Mouse (Mus musculus) left cerebral cortex, postnatal 25 days (tissue): Measurements from ENCODE around the gene Gm5065. TPM values are rescaled to one million over a fixed set of nuclear protein-coding genes. Genes with fewer than 3 reads are reported as not detected.

Experiments used
- DNase-seq, 2 experiments: peaks; one replicate each; pipeline ENCODE4 v3.0.0; 2022; ENCODE audit warnings: low spot score in 2 of 2, mixed read lengths in 1 of 2
- intact Hi-C: fragments of 180-260 bp; cut with DNase I; formaldehyde crosslinking; loops from one replicate; pipeline ENCODE4 v1.15.1; 2025
- total RNA-seq, 2 experiments: library from RNA; stranded (reverse); gene quantifications; 2 replicates each; pipeline ENCODE4 v1.2.3; 2021

Gm5065 gene
- total RNA-seq, result not detected

DNA sequence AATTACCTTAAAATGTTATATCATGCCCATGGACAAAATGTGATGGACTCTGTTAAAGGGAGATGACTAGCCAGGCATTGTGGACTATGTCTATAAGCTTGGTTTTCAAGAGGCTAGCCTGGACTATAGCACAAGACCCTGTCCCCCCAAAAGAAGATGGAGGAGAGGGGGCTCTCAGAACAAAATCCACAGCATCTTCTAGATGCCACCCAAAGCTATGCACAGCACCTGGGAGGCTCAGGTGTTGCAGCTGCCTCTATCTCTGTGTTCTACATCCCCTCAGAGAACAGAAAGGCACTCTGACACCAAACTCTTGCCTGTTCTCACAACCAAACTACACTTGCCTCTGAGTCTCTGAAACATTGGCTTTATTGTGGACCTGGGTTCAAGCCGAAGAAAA is at the start of gene Gm5065:
Gm5065 (plus strand) TSS at position 301 of the 400 bp plus-strand sequence.
- intact Hi-C loops, result no loop called here
- no peak for DNase-seq

DNA sequence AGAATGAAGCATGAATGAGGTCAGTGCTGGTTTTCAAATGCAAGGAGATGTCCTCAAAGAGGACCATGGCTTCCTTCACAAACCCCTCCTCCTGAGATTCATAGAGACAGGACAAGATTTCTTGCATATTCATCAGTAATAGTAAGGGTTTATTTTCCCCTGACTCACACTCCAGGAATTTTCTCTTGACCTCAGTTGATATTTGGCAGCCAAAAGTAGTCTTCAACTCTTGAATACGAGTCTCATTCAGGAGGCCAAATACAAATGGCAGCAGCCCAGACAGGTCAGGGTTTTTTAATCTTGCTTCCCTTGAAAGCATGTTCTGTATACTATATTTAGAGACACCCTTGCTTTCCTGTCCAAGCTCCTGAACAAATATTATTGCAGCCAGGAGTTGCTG is 22.8 kb upstream of the Gm5065 start:
- intact Hi-C loops, result no loop called here
- DNase-seq, result no peak

DNA sequence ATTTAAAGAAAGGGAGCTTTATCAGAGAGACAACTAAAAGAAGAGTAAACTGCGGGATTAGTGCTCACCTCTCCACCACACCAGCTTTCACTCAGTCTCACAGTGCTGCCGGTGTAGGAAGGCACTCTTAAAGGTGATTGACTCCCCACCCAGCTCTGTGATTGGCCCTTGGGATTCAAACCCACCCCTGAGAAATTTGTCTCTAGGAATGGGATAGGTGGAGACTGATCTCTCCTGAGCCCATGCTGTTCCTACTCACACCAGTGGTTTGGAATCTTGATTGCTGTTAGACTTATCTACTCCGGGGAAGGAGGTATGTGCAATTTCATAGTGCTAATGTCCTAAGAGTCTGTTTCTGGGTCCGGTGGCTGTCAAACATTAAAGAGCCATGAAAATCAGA is 598 bp downstream of the Gm5065 start, which contains the start of gene Nlrp2:
Nlrp2 (minus strand) TSS at position 101 of the 400 bp plus-strand sequence.
- intact Hi-C loops, result no loop called here
- DNase-seq, result no peak

DNA sequence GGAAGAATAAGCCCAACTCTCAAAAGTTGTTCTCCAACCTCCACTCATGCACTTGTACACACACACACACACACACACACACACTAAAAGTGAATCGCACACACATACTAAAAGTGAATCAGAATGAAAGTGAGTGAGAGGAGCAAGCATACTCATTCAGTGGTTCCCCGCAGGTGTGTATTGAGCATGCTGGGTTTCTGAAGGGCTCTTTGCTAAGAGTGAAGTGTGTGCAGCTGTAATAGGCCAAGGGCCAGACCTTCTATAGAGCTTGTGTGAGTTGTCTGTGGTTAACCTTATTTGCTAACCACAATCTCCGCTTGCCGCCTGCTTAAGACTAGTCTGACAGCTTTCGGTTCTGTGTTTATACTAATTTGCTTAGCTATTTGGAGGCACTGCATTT is 13.3 kb downstream of the Gm5065 start:
- intact Hi-C loops, result no loop called here
- no peak for DNase-seq

DNA sequence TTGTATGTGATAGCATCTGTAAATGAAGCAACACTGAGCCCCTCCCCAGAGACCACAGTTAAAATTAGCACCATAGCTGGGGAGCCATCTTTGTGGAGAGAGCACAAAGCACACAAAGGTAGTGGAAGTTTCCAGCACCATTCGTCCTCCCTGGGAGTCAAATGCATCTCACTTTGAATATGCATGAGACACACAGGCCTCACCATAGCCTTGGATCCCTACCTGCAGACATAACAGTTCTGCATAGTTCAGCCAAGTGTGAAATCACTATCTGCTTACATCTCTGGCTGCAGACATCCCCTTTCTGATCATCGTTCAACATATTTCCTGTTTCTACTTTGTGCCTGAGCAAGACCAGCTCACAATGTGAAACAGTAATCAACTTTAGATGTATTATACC is 16.4 kb downstream of the Gm5065 start:
- DNase-seq, result no peak
- intact Hi-C loops, result loop anchor here (2.0 kb wide), 1 partner anchor 30 kb away; no protein-coding TSS in a partner anchor

DNA sequence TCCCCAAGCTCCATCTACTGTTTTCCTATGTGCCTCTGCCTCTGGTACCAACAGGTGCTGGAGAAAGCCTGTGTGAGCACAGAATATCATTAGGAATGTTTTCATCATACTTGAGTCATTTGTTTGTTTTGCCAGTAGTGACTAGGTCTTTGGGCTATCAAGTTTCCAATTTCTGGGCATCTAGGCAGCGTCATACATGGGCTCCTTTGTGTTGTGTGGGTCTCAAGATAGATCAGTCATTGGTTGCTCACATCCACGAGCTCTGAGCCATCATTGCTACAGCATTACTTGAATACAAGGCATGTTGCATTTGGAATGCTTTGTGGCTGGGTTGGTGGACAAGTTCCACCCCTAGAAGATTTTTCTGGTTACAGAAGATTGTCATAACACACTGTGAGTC is 55.9 kb downstream of the Gm5065 start:
- DNase-seq, result no peak
- intact Hi-C loops, result no loop called here

Other genes with a start within 250 kb of the Gm5065 start
- gene Rfpl4, start 233.6 kb upstream of the Gm5065 start, total RNA-seq, result not detected
- gene Rasl2-9, start 224.6 kb upstream of the Gm5065 start, total RNA-seq, result not detected
- not detected for gene Vmn1r55, start 200.9 kb upstream of the Gm5065 start, total RNA-seq
- gene Vmn1r56, start 153.8 kb upstream of the Gm5065 start, total RNA-seq, result not detected
- gene Vmn1r57, start 132.0 kb upstream of the Gm5065 start, total RNA-seq, result not detected
- gene Nlrp2, start 498 bp downstream of the Gm5065 start, total RNA-seq, result not detected
- not detected for gene Vmn1r58, start 62.9 kb downstream of the Gm5065 start, total RNA-seq
- gene Vmn1r59, start 106.2 kb downstream of the Gm5065 start, total RNA-seq, result not detected
- gene Vmn2r28, start 143.4 kb downstream of the Gm5065 start, total RNA-seq, result not detected
- not detected for gene Vmn1r60, start 196.8 kb downstream of the Gm5065 start, total RNA-seq